Comparison of ENCODE assay signal across 8 mouse cellular contexts in genomic region chr9:32589900-32590299, GRCm38 (mm10). TPM values are rescaled to one million over a fixed set of nuclear protein-coding genes. Genes with fewer than 3 reads are reported as not detected.
DNase-seq lines count a peak whose midpoint lies in the region; ATAC-seq and TF ChIP-seq lines count a peak whose summit lies in the region.

No protein-coding gene starts in this region.

- H3K9ac ChIP-seq in forebrain, embryonic 14.5 days (ENCODE audit: low read length), result no peak overlapping the region
- no peak overlapping the region for H3K9ac ChIP-seq in liver, postnatal 0 days (replicated peaks)

- intact Hi-C loops in heart, postnatal 14 days (cut with DNase I), result loop anchor here (1.0 to 5.0 kb wide), 5 partner anchors 81 to 657 kb away; no protein-coding TSS in a partner anchor

- H3K9me3 ChIP-seq in forebrain, embryonic 14.5 days (replicated peaks; ENCODE audit: control insufficient read depth, low read length), result no peaks in the 10 kb centered on the region
- no peaks in the 10 kb centered on the region for H3K9me3 ChIP-seq in liver, postnatal 0 days (ENCODE audit: low read length)

- 8% methylated on average over 8 of the region's 8 CpGs for WGBS in forebrain, embryonic 14.5 days
- 7% methylated on average over 8 of the region's 8 CpGs for WGBS in liver, postnatal 0 days (ENCODE audit: insufficient replicate concordance)

- peaks cover 5% of the 10 kb centered on the region; the same call in 1 of the 2 replicates for H3K27me3 ChIP-seq in forebrain, embryonic 14.5 days (replicated peaks; ENCODE audit: control insufficient read depth, insufficient read depth, low read length)
- no peaks in the 10 kb centered on the region for H3K27me3 ChIP-seq in liver, postnatal 0 days (ENCODE audit: insufficient read depth, low read length)

- no peak overlapping the region for H3K4me2 ChIP-seq in forebrain, embryonic 14.5 days (ENCODE audit: low read length)
- H3K4me2 ChIP-seq in liver, postnatal 0 days (ENCODE audit: low read depth, low read length), result no peak overlapping the region

- no peak overlapping the region for H3K27ac ChIP-seq in forebrain, embryonic 14.5 days (ENCODE audit: low read depth, low read length)
- H3K27ac ChIP-seq in liver, postnatal 0 days (ENCODE audit: low read depth), result no peak overlapping the region

- no peaks in the 10 kb centered on the region for H3K36me3 ChIP-seq in forebrain, embryonic 14.5 days (ENCODE audit: control insufficient read depth, insufficient read depth, low read length)
- no peaks in the 10 kb centered on the region for H3K36me3 ChIP-seq in liver, postnatal 0 days (replicated peaks; ENCODE audit: insufficient read depth, low read length)

- H3K4me1 ChIP-seq in forebrain, embryonic 14.5 days (ENCODE audit: control insufficient read depth, insufficient read depth, low read length), result no peaks in the 10 kb centered on the region
- no peaks in the 10 kb centered on the region for H3K4me1 ChIP-seq in liver, postnatal 0 days (ENCODE audit: insufficient read depth)

- TF ChIP-seq CTCF in liver, postnatal 0 days (IDR thresholded peaks at IDR 0.05; ENCODE audit: low read depth), result peak; percentile 95

- peak; percentile 74 for ATAC-seq in forebrain, embryonic 14.5 days
- ATAC-seq in liver, postnatal 0 days, result no peak

- no peak for TF ChIP-seq EP300 in liver, postnatal 0 days (IDR thresholded peaks at IDR 0.05; ENCODE audit: low read depth)

- DNase-seq in CD8-positive naive resting alpha-beta T cell, adult 2 months (ENCODE audit: low read depth in 2 of 2, low spot score in 2 of 2), result peak; percentile 85 to 90
- peak; percentile 28 for DNase-seq in brain, embryonic 18.5 days (ENCODE audit: low read depth, low spot score)
- DNase-seq in forebrain, embryonic 14.5 days (ENCODE audit: low spot score), result peak; percentile 85
- DNase-seq in heart, postnatal 14 days, result peak; percentile 84 to 90
- peak; percentile 82 for DNase-seq in layer of hippocampus, adult 11-12 months (ENCODE audit: low spot score)
- peak; percentile 88 for DNase-seq in liver, postnatal 0 days
- peak; percentile 44 for DNase-seq in ovary, adult 18-20 months (ENCODE audit: low spot score)
- DNase-seq in thymus, postnatal 0 days (ENCODE audit: low spot score), result peak; percentile 90

- no peak overlapping the region for H3K4me3 ChIP-seq in forebrain, embryonic 14.5 days (ENCODE audit: low read depth, low read length)
- no peak overlapping the region for H3K4me3 ChIP-seq in liver, postnatal 0 days (ENCODE audit: low read depth, low read length)

RNA-seq across cellular contexts. Expression of gene Ets1, which starts 46.1 kb away (rescaled TPM):
- 14.5 and 18.1 TPM in 2 replicates for polyA plus RNA-seq in forebrain, embryonic 14.5 days (2014; fragmentation: Nextera tagmentation; extraction: Ambion mirVana)
- total RNA-seq in heart, postnatal 14 days (2021), result 100 to 1,000 TPM in 1 of 2 experiments, 10 to 100 TPM in 1; 88.9 to 111 TPM
- 14.6 and 18.1 TPM in 2 replicates for polyA plus RNA-seq in liver, postnatal 0 days (2015; fragmentation: Nextera tagmentation; extraction: Ambion mirVana)
- polyA plus RNA-seq in thymus, postnatal 0 days (2015; fragmentation: Nextera tagmentation; extraction: Ambion mirVana), result 324 and 355 TPM in 2 replicates

RNA-seq across cellular contexts. Expression of gene Fli1, which starts 47.2 kb away (rescaled TPM):
- 5.5 and 6.2 TPM in 2 replicates for polyA plus RNA-seq in forebrain, embryonic 14.5 days (2014; fragmentation: Nextera tagmentation; extraction: Ambion mirVana)
- total RNA-seq in heart, postnatal 14 days (2021), result 10 to 100 TPM; 37.0 to 41.0 TPM
- polyA plus RNA-seq in liver, postnatal 0 days (2015; fragmentation: Nextera tagmentation; extraction: Ambion mirVana), result 9.4 and 11.5 TPM in 2 replicates
- polyA plus RNA-seq in thymus, postnatal 0 days (2015; fragmentation: Nextera tagmentation; extraction: Ambion mirVana), result 50.6 and 53.5 TPM in 2 replicates

Comparison
In these comparisons a context has a peak if more than half of its experiments do, and no peak if none do; other contexts are left out.
1. DNase-seq: peak in every context shown above with its lines; median percentile 90 in thymus, postnatal 0 days; 88 in liver, postnatal 0 days; 88 in CD8-positive naive resting alpha-beta T cell, adult 2 months; 87 in heart, postnatal 14 days; 85 in forebrain, embryonic 14.5 days; 82 in layer of hippocampus, adult 11-12 months; 44 in ovary, adult 18-20 months; 28 in brain, embryonic 18.5 days.
2. RNA of gene Ets1, which starts 46.1 kb away (polyA plus RNA-seq): 324 to 355 TPM in thymus, postnatal 0 days; 14.6 to 18.1 TPM in liver, postnatal 0 days and 14.5 to 18.1 TPM in forebrain, embryonic 14.5 days; every median in the first group is over 10 times any median in the second.